ENCODE assay signal across 8 mouse cellular contexts in the genomic region with DNA sequence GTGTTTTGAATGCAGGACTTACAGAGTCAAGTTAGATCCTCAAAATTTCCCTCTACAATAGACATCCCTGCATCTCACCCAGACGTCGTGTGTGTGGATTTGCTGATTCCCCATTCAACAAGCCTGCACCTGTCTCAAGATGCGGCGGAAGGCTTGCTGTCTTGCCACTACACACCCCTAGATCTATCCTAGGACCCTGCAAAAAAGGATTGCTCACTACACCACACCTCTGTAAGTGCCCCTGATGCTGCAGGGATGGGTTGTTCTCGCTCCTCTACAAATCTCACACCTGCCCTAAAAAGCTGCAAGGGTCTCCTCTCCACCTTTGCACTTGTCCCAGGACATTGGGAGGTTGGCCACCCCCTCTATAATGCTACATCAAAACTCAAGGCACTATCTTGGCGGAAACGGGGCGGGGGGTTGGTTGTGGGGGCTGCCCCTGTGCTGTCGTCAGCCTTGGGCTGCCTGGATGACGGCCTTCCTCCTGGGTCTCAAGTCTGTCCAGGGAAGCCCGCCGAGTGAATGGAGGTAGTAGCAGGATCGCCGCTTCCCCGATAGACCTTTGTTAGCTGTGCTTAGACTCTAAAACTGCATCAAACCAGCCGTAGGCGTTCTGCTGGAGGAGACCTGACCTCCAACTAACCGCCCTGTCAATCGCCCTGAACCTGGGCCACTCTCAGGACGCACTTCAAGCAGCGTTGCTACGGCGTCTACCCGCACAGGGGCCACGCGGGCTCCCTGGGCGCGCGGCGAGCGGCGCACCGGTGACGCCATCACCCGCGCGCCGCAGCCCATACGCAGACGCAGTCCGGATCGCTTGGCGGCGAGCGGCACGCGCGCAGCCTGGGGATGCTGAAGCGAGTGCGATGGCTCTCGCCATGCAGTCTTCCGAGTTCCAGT. TPM values are rescaled to one million over a fixed set of nuclear protein-coding genes. Genes with fewer than 3 reads are reported as not detected.
A peak's percentile ranks its signal among the peaks of the same experiment; 100 is the strongest.
DNase-seq lines count a peak whose midpoint lies in the region; ATAC-seq and TF ChIP-seq lines count a peak whose summit lies in the region.

Gene Rrp1b, plus strand, starts transcription at position 492 of the 900 bp plus-strand sequence.
Gene Hsf2bp, minus strand, starts transcription at position 741 of the 900 bp plus-strand sequence.

- H3K9ac ChIP-seq in intestine, embryonic 14.5 days (ENCODE audit: low read length) = peak within 1 kb of the TSS; percentile 60

- no peaks in the 10 kb centered on the region for H3K4me1 ChIP-seq in cortical plate, adult 2 months (ENCODE audit: control insufficient read depth, insufficient read depth, low read length)
- H3K4me1 ChIP-seq in intestine, embryonic 14.5 days (replicated peaks; ENCODE audit: control insufficient read depth, insufficient read depth, low read length) = peaks cover 16% of the 10 kb centered on the region
- H3K4me1 ChIP-seq in midbrain, embryonic 10.5 days = peaks cover 28% of the 10 kb centered on the region

- TF ChIP-seq POLR2A in cortical plate, adult 2 months (IDR thresholded peaks at IDR 0.05; ENCODE audit: extremely low read depth, insufficient read depth, low read length) = peak; percentile 80

- 0 out of 2 replicates have a peak, but pooled peaks cover 4% of the 10 kb centered on the region for H3K36me3 ChIP-seq in intestine, embryonic 14.5 days (ENCODE audit: control insufficient read depth, insufficient read depth, low read length)
- peaks cover 22% of the 10 kb centered on the region for H3K36me3 ChIP-seq in midbrain, embryonic 10.5 days

- intact Hi-C loops in left cerebral cortex, postnatal 36 days (cut with DNase I) = loop anchor here (10.0 kb wide), 1 partner anchor 459 kb away; no protein-coding TSS in a partner anchor

- TF ChIP-seq CTCF in cortical plate, adult 2 months (IDR thresholded peaks at IDR 0.05; ENCODE audit: extremely low read depth, insufficient read depth, low read length) = no peak

- peak within 1 kb of the TSS; percentile 53 for H3K4me3 ChIP-seq in cortical plate, adult 2 months (ENCODE audit: insufficient read depth, low read length)
- peak within 1 kb of the TSS; percentile 97 for H3K4me3 ChIP-seq in intestine, embryonic 14.5 days (ENCODE audit: low read depth, low read length)
- peak within 1 kb of the TSS; percentile 74 for H3K4me3 ChIP-seq in midbrain, embryonic 10.5 days

- H3K27me3 ChIP-seq in intestine, embryonic 14.5 days (replicated peaks; ENCODE audit: control insufficient read depth, insufficient read depth, low read length) = no peaks in the 10 kb centered on the region
- no peaks in the 10 kb centered on the region for H3K27me3 ChIP-seq in midbrain, embryonic 10.5 days (ENCODE audit: low read depth, poor library complexity, severe bottlenecking)

- peak; percentile 96 for ATAC-seq in intestine, embryonic 14.5 days (replicated peaks; ENCODE audit: low FRiP score, low TSS enrichment, low read depth)

- WGBS in intestine, embryonic 14.5 days = 5% methylated on average over 52 of the region's 52 CpGs
- WGBS in midbrain, embryonic 10.5 days = 6% methylated on average over 52 of the region's 52 CpGs

- 0 out of 2 replicates have a peak within 1 kb of the TSS, but pooled peaks have one; percentile 49 for H3K27ac ChIP-seq in cortical plate, adult 2 months (ENCODE audit: insufficient read depth, low read length)
- H3K27ac ChIP-seq in intestine, embryonic 14.5 days (ENCODE audit: low read depth) = peak within 1 kb of the TSS; percentile 84
- peak within 1 kb of the TSS; percentile 90 for H3K27ac ChIP-seq in midbrain, embryonic 10.5 days (replicated peaks)

- H3K9me3 ChIP-seq in intestine, embryonic 14.5 days (ENCODE audit: control insufficient read depth, low read length) = no peaks in the 10 kb centered on the region
- no peaks in the 10 kb centered on the region for H3K9me3 ChIP-seq in midbrain, embryonic 10.5 days (replicated peaks)

- peak; percentile 80 to 93 for DNase-seq in adrenal gland, adult (ENCODE audit: inconsistent age in 2 of 2, low spot score in 1 of 2)
- DNase-seq in gastrocnemius, adult 8-10 months (ENCODE audit: low spot score in 2 of 2) = peak; percentile 37 to 42
- peak; percentile 93 for DNase-seq in intestine, embryonic 14.5 days (ENCODE audit: low spot score)
- DNase-seq in left cerebral cortex, postnatal 36 days (ENCODE audit: low spot score in 2 of 2) = peak; percentile 81 to 82
- DNase-seq in midbrain, embryonic 10.5 days (ENCODE audit: low spot score) = peak; percentile 84
- peak; percentile 85 for DNase-seq in right cerebral cortex, postnatal 4 days
- peak; percentile 82 for DNase-seq in yolk sac, embryonic 10.5 days (ENCODE audit: low spot score)

- H3K4me2 ChIP-seq in intestine, embryonic 14.5 days (ENCODE audit: low read length) = peak within 1 kb of the TSS; percentile 74

RNA-seq across cellular contexts. Expression of gene Rrp1b, which starts in this region (rescaled TPM):
- polyA plus RNA-seq in cortical plate, adult 2 months (2012; rRNA removed) = 14.9 and 16.5 TPM in 2 replicates
- total RNA-seq in gastrocnemius, adult 8-10 months (2022) = 10 to 100 TPM in 1 of 4 experiments, 1 to 10 TPM in 3; 5.1 to 10.5 (median 7.5) TPM
- 73.2 and 79.0 TPM in 2 replicates for polyA plus RNA-seq in intestine, embryonic 14.5 days (2014; fragmentation: Nextera tagmentation; extraction: Ambion mirVana)
- total RNA-seq in left cerebral cortex, postnatal 36 days (2021) = 10 to 100 TPM; 13.2 to 21.7 TPM
- 86.1 and 102 TPM in 2 replicates for polyA plus RNA-seq in midbrain, embryonic 10.5 days (2016; fragmentation: Nextera tagmentation; extraction: Ambion mirVana)

RNA-seq across cellular contexts. Expression of gene Hsf2bp, which starts in this region (rescaled TPM):
- 0.27 and 0.32 TPM in 2 replicates for polyA plus RNA-seq in cortical plate, adult 2 months (2012; rRNA removed)
- under 1 TPM; 0.82 to 0.99 (median 0.93) TPM for total RNA-seq in gastrocnemius, adult 8-10 months (2022)
- 0.35 and 0.39 TPM in 2 replicates for polyA plus RNA-seq in intestine, embryonic 14.5 days (2014; fragmentation: Nextera tagmentation; extraction: Ambion mirVana)
- total RNA-seq in left cerebral cortex, postnatal 36 days (2021) = 1 to 10 TPM in 1 of 2 experiments, under 1 TPM in 1; 0.64 to 1.4 TPM
- polyA plus RNA-seq in midbrain, embryonic 10.5 days (2016; fragmentation: Nextera tagmentation; extraction: Ambion mirVana) = 0.47 and 0.68 TPM in 2 replicates

Comparison
In these comparisons a context has a peak if more than half of its experiments do, and no peak if none do; other contexts are left out.
1. Peak in every context shown above with its lines: DNase-seq, ATAC-seq, H3K4me3 ChIP-seq and H3K27ac ChIP-seq.
2. DNase-seq: peak in every context shown above with its lines; median percentile 93 in intestine, embryonic 14.5 days; 86 in adrenal gland, adult; 85 in right cerebral cortex, postnatal 4 days; 84 in midbrain, embryonic 10.5 days; 82 in yolk sac, embryonic 10.5 days; 82 in left cerebral cortex, postnatal 36 days; 40 in gastrocnemius, adult 8-10 months.